Mouse (Mus musculus) liver, embryonic 16.5 days (tissue): Measurements from ENCODE around the gene Mgat4d. TPM values are rescaled to one million over a fixed set of nuclear protein-coding genes. Genes with fewer than 3 reads are reported as not detected.

ENCODE experiments used
- ATAC-seq: fragments of 200-750 bp; cut with Nextera tagmentation; 2 replicates; pipeline ENCODE4 v1.8.0; 2017; ENCODE audit warnings: low read depth, mild to moderate bottlenecking, moderate number of reproducible peaks, moderate library complexity
- H3K27ac ChIP-seq: fragments of 300-500 bp; sonication (generic); 2 replicates; pipeline ENCODE4 v1.5.1; 2014; ENCODE audit warnings: mild to moderate bottlenecking, low read length
- H3K27me3 ChIP-seq: fragments of 300-500 bp; sonication (generic); 2 replicates; pipeline ENCODE4 v1.6.1; 2014; ENCODE audit warnings: low read depth, low read length, mixed read lengths; ENCODE audit not compliant: control insufficient read depth, insufficient read depth
- H3K36me3 ChIP-seq: fragments of 300-500 bp; sonication (generic); 2 replicates; pipeline ENCODE4 v1.6.1; 2014; ENCODE audit warnings: mild to moderate bottlenecking; ENCODE audit not compliant: control insufficient read depth, insufficient read depth
- H3K4me1 ChIP-seq: fragments of 300-500 bp; sonication (generic); 2 replicates; pipeline ENCODE4 v1.6.1; 2014; ENCODE audit warnings: low read depth, low read length, mixed read lengths; ENCODE audit not compliant: control insufficient read depth
- H3K4me2 ChIP-seq: fragments of 300-500 bp; sonication (generic); 2 replicates; pipeline ENCODE4 v1.6.1; 2014; ENCODE audit warnings: low read depth, low read length, mixed read lengths
- H3K4me3 ChIP-seq: fragments of 300-500 bp; sonication (generic); 2 replicates; pipeline ENCODE4 v1.5.1; 2014; ENCODE audit warnings: low read depth, mild to moderate bottlenecking, low read length
- H3K9ac ChIP-seq: fragments of 300-500 bp; sonication (generic); 2 replicates; pipeline ENCODE4 v1.6.1; 2014; ENCODE audit warnings: low read depth, low read length
- H3K9me3 ChIP-seq: fragments of 300-500 bp; sonication (generic); replicated peaks from 2 replicates; pipeline ENCODE4 v1.6.1; 2016; ENCODE audit warnings: low read length; ENCODE audit not compliant: control insufficient read depth
- WGBS: fragments of 180-500 bp; shearing (Covaris S2); extraction: QIAGEN DNeasy Blood & Tissue Kit; methylation state at CpG from one replicate; pipeline ENCODE4 v1.1.7; 2014; ENCODE audit not compliant: insufficient replicate concordance; 5-methylcytosine and 5-hydroxymethylcytosine counted together
- polyA plus RNA-seq: library from polyadenylated mRNA; unstranded; fragments of >200 nt; fragmentation: Nextera tagmentation; extraction: Ambion mirVana; gene quantifications from 2 replicates; pipeline ENCODE4 v1.2.1, GENCODE M21; 2015

Gene Mgat4d
- polyA plus RNA-seq, 1 experiment from 2014 or later, result not detected

DNA sequence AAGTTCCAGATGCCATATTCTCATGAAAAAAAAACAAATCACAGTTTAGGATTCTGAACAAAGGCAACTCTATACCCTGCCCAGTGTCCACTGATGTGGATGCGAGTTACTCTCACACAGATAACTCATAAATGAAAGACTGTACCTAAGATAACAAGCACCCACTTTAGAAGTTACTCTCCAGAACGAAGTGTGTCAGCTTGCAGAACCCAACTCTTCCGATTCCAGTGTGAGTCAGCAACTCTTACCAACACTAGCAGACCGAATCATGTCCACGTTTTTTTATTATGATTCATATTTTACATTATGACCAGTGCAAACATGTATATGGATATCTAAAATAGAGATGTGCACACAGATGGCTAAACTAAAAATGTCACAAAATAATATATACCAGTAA, 20.4 kb upstream of the Mgat4d start:
- no peak overlapping the region for H3K27ac ChIP-seq
- H3K4me2 ChIP-seq, result no peak overlapping the region
- no peak overlapping the region for H3K4me3 ChIP-seq
- no peaks in the 10 kb centered on the region for H3K27me3 ChIP-seq
- no peaks in the 10 kb centered on the region for H3K36me3 ChIP-seq
- no peak for ATAC-seq
- no peaks in the 10 kb centered on the region for H3K9me3 ChIP-seq
- H3K9ac ChIP-seq, result no peak overlapping the region
- 68% methylated on average over 5 of the region's 5 CpGs for WGBS
- peaks cover 6% of the 10 kb centered on the region for H3K4me1 ChIP-seq

DNA sequence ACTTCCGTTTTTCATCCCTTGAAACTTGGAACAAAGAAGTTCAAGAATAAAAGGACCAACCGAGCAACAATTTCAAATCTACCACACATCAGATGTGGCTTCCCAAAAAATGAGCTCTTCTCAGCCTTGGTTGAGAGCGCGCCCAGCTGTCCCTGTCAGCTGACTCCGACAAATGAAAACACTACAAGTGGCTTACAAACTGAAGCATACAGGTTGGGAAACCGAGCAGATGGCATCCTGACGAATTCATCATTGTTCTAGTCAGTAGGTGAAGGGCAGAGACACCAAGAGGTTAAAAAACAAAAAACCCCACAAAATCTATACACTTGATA, 16.7 kb upstream of the Mgat4d start:
- peak overlapping the region; percentile 98 for H3K4me2 ChIP-seq
- no peak for ATAC-seq
- no peaks in the 10 kb centered on the region for H3K27me3 ChIP-seq
- 7% methylated on average over 7 of the region's 7 CpGs for WGBS
- peak overlapping the region; percentile 80 for H3K27ac ChIP-seq
- peak overlapping the region; percentile 96 for H3K4me3 ChIP-seq
- H3K9me3 ChIP-seq, result no peaks in the 10 kb centered on the region
- no peaks in the 10 kb centered on the region for H3K36me3 ChIP-seq
- H3K4me1 ChIP-seq, result peaks cover 10% of the 10 kb centered on the region
- H3K9ac ChIP-seq, result peak overlapping the region; percentile 87

DNA sequence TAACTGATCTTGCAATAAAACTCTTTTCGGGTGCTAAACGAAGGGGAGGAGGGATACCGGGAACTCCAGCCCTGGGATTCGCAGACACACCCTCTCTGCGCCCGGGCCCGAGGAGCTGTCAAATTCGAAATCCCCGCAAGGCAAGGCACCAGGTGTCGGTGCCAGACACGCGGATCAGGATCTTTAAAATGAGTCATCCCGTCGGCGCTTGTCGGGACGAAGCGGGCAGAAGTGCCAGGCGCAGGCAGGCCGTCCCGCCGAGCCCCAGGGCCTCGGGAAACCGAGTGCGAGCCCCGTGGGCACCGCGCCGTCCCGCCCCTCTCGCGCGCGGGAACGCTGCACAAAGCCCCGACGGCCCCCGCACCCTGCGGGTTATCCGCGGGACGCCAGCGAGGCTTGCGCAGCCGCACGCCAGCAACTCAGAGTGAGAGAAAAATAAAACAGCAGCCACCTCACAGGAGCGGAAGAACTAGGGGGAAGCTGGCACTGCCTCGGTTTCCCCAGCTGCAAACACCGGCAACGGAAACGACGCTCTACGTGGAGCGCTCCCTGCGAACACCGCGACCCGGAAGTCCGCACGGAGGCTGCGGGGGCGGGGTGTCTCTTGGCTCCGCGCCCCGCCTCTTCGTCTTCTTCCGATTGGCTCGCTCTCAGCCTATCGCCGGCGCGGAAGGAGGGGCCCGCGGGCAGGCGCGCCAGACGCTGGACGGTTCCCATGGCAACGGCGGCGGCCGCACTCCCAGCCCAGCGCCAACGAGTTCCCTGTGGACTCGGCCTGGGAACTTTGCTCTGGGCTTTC, 16.2 kb upstream of the Mgat4d start, which contains the start of gene Elmod2:
Gene Elmod2, minus strand, starts transcription at position 588 of the 799 bp plus-strand sequence.
- Histone ChIP-seq H3K4me3 (peak within 1 kb of the TSS; percentile 96), H3K4me1 (peaks cover 10% of the 10 kb centered on the region), H3K36me3 (no peaks in the 10 kb centered on the region), H3K27ac (peak within 1 kb of the TSS; percentile 80), H3K9me3 (no peaks in the 10 kb centered on the region), H3K9ac (peak within 1 kb of the TSS; percentile 87), H3K27me3 (no peaks in the 10 kb centered on the region), H3K4me2 (peak within 1 kb of the TSS; percentile 98)
- peak; percentile 99 for ATAC-seq
- whole genome bisulfite sequencing, result under 1% methylated on average over 85 of the region's 85 CpGs

DNA sequence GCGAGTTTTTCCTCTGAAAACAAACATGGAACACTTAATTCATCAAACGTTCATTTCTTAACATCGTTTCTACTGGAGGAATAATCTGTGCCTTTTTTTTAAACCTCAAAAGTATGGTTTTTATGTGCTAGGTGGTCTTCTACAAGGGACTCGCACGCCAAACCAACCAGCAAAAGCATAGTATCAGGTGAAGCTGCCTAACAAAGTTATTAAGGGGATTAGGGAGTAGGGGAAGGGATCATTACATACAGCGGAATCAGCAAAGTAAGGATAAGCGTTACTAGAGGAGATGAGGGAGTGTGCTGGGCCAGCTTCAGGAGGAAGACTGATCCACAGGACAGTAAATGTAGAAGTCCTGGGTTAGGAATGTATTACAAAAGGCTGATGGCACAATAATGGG, 15.4 kb upstream of the Mgat4d start:
- Histone ChIP-seq H3K9ac (peak overlapping the region; percentile 59), H3K4me3 (peak overlapping the region; percentile 96)

DNA sequence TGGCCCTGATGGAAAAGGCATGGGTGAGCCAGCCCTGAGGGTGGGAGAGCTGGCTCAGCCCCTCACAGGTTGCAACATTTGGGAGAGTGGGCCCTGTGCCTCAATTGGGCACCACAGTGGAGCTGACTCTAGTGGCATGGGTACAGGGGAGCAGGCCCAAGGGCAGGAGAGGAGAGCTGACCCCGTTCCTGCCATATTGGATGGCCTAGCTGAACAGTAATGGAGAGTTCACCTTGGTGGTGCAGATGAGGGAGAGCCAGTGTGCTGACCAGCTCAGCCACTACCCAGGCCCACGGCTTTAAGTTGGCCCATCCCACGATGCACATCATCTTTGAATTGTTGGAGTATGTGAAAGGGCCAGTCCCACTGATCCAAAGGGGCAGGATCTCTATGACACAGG, 6.2 kb upstream of the Mgat4d start:
- H3K9ac ChIP-seq, result no peak overlapping the region
- H3K4me2 ChIP-seq, result no peak overlapping the region
- ATAC-seq, result no peak
- H3K4me1 ChIP-seq, result no peaks in the 10 kb centered on the region
- H3K27ac ChIP-seq, result no peak overlapping the region
- 70% methylated on average over 3 of the region's 3 CpGs for WGBS
- no peak overlapping the region for H3K4me3 ChIP-seq
- H3K36me3 ChIP-seq, result no peaks in the 10 kb centered on the region
- no peaks in the 10 kb centered on the region for H3K9me3 ChIP-seq
- H3K27me3 ChIP-seq, result no peaks in the 10 kb centered on the region

More for the DNA sequence above, 15.4 kb upstream of the Mgat4d start:
- Histone ChIP-seq H3K4me1 (peaks cover 10% of the 10 kb centered on the region), H3K27me3 (no peaks in the 10 kb centered on the region), H3K36me3 (no peaks in the 10 kb centered on the region), H3K27ac (no peak overlapping the region), H3K4me2 (peak overlapping the region; percentile 98), H3K9me3 (no peaks in the 10 kb centered on the region)
- 23% methylated on average over 7 of the region's 7 CpGs for WGBS
- ATAC-seq, result no peak

DNA sequence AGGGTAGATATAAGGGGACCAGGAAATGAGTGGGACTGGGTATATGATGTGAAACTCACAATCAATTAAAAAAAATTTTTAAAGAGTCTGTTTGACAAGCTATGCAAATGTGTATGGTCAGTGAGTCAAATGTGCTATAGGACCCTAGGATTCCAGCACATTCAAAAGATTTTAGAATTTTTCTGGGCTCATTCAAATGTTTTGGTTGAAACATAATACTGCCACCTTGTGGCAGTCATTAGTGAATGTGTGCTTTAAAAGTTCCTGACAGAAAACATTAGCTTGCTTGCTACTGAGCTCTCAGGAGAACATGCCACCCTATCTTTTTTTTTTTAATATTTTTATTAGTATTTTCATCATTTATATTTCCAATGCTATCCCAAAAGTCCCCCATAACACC, 5.6 kb upstream of the Mgat4d start:
- Histone ChIP-seq H3K9me3 (no peaks in the 10 kb centered on the region), H3K4me3 (no peak overlapping the region), H3K9ac (no peak overlapping the region), H3K36me3 (no peaks in the 10 kb centered on the region), H3K27ac (no peak overlapping the region), H3K4me1 (no peaks in the 10 kb centered on the region), H3K27me3 (no peaks in the 10 kb centered on the region), H3K4me2 (no peak overlapping the region)
- ATAC-seq, result no peak

DNA sequence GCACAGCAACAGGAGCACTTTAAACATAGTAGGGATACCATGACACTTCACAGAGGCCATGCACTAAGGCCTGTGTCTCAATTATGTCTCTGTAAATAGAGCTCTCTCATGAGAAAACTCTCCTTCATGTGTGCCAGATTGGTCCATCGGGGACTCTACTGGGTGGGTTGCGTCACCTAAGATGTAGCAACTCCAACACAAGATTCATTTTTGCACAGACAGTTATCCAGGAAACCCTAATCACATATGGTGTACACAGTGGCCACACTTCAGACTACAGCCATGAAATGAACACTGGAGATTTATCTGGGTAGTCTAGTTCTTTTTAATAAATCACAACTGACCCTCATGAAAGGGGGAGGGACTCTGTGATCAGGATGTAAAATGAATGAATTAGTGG, 3.0 kb downstream of the Mgat4d start:
- H3K4me1 ChIP-seq, result no peaks in the 10 kb centered on the region
- H3K4me3 ChIP-seq, result no peak overlapping the region
- no peaks in the 10 kb centered on the region for H3K27me3 ChIP-seq
- no peaks in the 10 kb centered on the region for H3K36me3 ChIP-seq
- H3K4me2 ChIP-seq, result no peak overlapping the region
- no peak for ATAC-seq
- H3K27ac ChIP-seq, result no peak overlapping the region
- 68% methylated on average over 2 of the region's 2 CpGs for whole genome bisulfite sequencing
- H3K9me3 ChIP-seq, result no peaks in the 10 kb centered on the region
- H3K9ac ChIP-seq, result no peak overlapping the region

DNA sequence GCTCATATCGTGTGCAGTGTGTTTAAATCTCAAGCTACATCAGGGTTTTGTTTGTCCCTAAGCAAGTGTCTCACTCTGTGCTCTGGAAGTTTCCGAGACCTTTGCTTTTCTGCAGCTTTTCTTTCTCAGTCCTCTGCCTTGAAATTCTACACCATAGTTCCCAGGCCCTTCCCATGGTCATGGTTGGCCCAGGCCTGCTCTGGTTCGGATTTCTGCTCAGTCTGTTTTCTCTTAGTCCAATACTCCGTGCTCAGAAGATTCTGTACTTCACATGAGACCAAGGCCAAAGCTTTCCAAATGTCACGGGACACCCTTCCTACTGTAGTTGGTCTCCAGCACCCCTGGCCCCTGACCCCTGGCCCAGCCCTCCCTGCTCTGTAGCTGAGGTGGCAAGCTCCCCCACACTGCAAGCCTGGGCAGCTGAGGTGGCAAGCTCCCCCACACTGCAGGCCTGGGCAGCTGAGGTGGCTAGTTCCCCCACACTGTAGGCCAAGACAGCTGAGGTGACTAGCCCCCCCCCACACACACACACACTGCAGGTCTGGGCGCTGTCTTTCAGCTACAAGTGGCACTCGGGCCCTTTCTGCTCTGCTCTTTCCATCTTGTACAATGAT, 15.0 kb downstream of the Mgat4d start:
- no peaks in the 10 kb centered on the region for H3K4me1 ChIP-seq
- WGBS, result 56% methylated on average over 7 of the region's 7 CpGs

DNA sequence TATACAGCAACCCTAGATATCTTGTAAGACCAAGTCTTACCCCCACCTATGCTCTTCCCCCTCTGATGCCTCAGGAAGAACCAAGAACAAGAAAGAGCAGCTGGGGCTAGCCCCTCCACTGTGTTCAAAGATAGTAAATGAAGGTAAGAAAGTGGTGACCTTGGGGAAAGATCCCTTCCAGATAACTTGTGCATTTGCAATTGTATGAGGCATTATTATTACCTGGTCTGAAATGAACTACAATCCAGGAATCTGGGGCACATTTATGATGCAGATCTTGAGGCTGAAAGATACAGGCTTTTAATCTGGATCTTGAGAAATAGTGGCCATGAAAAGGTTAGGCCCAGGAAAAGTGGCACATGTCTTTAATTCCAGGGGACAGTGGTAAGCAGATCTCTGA, 29.0 kb downstream of the Mgat4d start:
- no peak overlapping the region for H3K9ac ChIP-seq
- no peak overlapping the region for H3K27ac ChIP-seq
- no peaks in the 10 kb centered on the region for H3K4me1 ChIP-seq
- no peak overlapping the region for H3K4me2 ChIP-seq
- ATAC-seq, result no peak
- H3K27me3 ChIP-seq, result no peaks in the 10 kb centered on the region
- H3K36me3 ChIP-seq, result no peaks in the 10 kb centered on the region
- no peak overlapping the region for H3K4me3 ChIP-seq
- H3K9me3 ChIP-seq, result no peaks in the 10 kb centered on the region

More for the DNA sequence above, 15.0 kb downstream of the Mgat4d start:
- Histone ChIP-seq H3K9me3 (no peaks in the 10 kb centered on the region), H3K4me2 (no peak overlapping the region), H3K36me3 (no peaks in the 10 kb centered on the region), H3K4me3 (no peak overlapping the region), H3K9ac (no peak overlapping the region), H3K27ac (no peak overlapping the region), H3K27me3 (no peaks in the 10 kb centered on the region)
- no peak for ATAC-seq
